Mouse (Mus musculus) olfactory bulb, adult 2 months (tissue): Measurements from ENCODE around the gene Rpl11.

Experiments
- CTCF ChIP-seq: fragments of 200-500 bp; IDR thresholded peaks from 2 replicates; pipeline ENCODE4 v1.5.1; 2012; ENCODE audit warnings: low read depth, mild to moderate bottlenecking, low read length, moderate library complexity; ENCODE audit not compliant: insufficient read depth
- POLR2A ChIP-seq: fragments of 200-500 bp; IDR thresholded peaks from 2 replicates; pipeline ENCODE4 v1.6.1; 2012; ENCODE audit warnings: mild to moderate bottlenecking, low read depth, low read length, moderate library complexity; ENCODE audit not compliant: insufficient read depth

DNA sequence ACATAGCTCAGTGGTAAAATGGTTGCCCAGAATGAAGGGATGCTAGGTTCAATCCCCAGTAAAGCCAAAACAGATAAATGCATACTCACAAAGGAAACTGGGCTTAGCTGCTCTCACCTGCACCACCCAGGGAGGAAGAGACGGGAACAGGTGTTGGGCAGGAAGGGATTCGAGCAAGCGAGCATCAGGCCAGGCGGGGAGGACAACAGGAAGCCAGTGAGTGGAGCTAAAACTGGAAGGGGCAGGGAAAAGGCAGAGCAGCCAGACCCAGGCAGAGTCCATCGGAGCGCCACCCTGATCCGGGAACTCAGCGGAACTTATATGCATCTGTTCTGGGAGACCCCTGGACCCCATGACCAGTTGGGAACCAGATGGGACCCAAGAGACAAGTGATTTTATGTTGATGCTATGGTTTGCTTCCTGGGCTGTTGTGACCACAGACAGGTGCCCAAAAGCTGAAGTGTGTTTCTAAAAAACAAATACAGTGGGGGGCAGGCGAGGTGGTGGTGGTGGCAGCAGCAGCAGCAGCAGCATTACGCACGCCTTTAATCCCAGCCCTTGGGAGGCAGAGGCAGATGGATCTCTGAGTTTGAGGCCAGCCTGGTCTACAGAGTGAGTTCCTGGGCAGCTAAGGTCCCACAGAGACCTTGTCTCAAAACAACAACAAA is 43.4 kb upstream of the Rpl11 start:
- TF ChIP-seq POLR2A (no peak), CTCF (no peak)
